In the genomic region with DNA sequence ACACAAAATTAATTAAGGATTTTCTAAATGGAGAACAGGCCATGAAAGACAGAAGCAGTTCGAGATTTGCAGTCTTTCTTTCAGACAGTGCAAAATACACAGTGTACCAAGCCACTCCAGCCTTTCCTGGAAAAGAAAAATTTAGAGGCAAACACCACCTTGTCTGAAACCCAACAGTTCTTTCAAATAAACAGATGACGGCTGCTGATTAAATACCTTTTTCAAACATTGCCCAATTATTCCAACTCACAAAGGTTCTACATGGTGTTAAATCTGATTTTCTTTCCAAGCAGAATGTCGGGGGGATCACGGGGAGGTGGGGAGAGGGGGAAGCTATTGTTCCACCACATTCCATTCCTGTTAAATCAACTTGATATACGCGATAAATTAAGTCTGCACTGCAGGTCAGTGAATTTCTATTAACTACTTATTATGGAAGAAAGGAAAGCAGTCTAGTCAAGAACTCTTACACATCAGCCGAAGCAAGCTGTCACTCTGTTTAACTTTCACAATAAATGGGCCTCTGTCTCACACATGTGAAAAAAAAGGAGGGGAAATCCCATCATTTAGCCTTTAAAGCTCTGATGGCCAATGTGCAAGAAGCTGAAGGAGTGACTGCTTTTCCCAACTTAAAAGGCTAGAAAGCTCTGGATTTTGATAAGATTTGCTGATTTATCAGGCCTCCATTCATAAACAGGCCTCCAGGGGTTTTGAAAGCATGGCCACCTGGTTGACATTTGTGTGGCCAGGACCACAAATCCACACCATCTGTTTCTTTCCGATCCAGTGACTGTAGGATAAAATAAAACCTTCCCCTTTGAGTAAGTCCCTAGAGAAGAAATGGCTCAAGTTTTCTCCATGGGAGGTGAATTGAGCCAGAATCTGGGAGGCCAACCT, we compare ENCODE assay signal across 8 mouse cellular contexts.
DNase-seq lines count a peak whose midpoint lies in the region; ATAC-seq and TF ChIP-seq lines count a peak whose summit lies in the region.
"Had no signal": no experiment of that assay in that cellular context is flagged by ENCODE, and none has a peak within 500 bp of the region (broad histone marks: within the 10 kb centered on the region; RNA-seq: fewer than 3 reads in every experiment).

No protein-coding gene starts in this region.

- H3K36me3 ChIP-seq in hindbrain, embryonic 13.5 days = no peaks in the 10 kb centered on the region
- H3K36me3 ChIP-seq in midbrain, postnatal 0 days (ENCODE audit: insufficient read depth, low read length) = no peaks in the 10 kb centered on the region
- H3K36me3 ChIP-seq in heart, adult 2 months (ENCODE audit: control insufficient read depth, insufficient read depth, low read length) = no peaks in the 10 kb centered on the region
- H3K36me3 ChIP-seq: liver, embryonic 13.5 days had no signal

- no peak for TF ChIP-seq CTCF in midbrain, postnatal 0 days (IDR thresholded peaks at IDR 0.05)
- no peak for TF ChIP-seq CTCF in heart, adult 2 months (IDR thresholded peaks at IDR 0.05)

- H3K4me3 ChIP-seq in hindbrain, embryonic 13.5 days = no peak overlapping the region; the same call in 1 of the 2 replicates
- H3K4me3 ChIP-seq in midbrain, postnatal 0 days (ENCODE audit: low read depth, low read length) = no peak overlapping the region
- H3K4me3 ChIP-seq in heart, adult 2 months = no peak overlapping the region
- H3K4me3 ChIP-seq: liver, embryonic 13.5 days had no signal

- peak; percentile 24 for DNase-seq in brain, embryonic 18.5 days (ENCODE audit: low read depth, low spot score)
- DNase-seq in embryo, embryonic 9.5 days (ENCODE audit: extremely low spot score) = peak; percentile 53
- peak; percentile 64 for DNase-seq in midbrain, postnatal 0 days (ENCODE audit: low spot score)
- DNase-seq in heart, adult 2 months = no peak
- no peak for DNase-seq in left cerebral cortex, adult 18-20 months (ENCODE audit: low spot score in 2 of 2)
- DNase-seq: liver, embryonic 13.5 days had no signal

- WGBS in hindbrain, embryonic 13.5 days = 3% methylated on average over 8 of the region's 8 CpGs
- WGBS in midbrain, postnatal 0 days = 13% methylated on average over 8 of the region's 8 CpGs
- 32% methylated on average over 8 of the region's 8 CpGs for WGBS in heart, adult 2 months

- peaks cover 24% of the 10 kb centered on the region for H3K4me1 ChIP-seq in hindbrain, embryonic 13.5 days (replicated peaks)
- peaks cover 3% of the 10 kb centered on the region; the same call in 1 of the 2 replicates for H3K4me1 ChIP-seq in midbrain, postnatal 0 days (ENCODE audit: insufficient read depth, low read length)
- no peaks in the 10 kb centered on the region for H3K4me1 ChIP-seq in heart, adult 2 months (ENCODE audit: control insufficient read depth, insufficient read depth, low read length)
- H3K4me1 ChIP-seq: liver, embryonic 13.5 days had no signal

- no peak for TF ChIP-seq POLR2A in heart, adult 2 months (IDR thresholded peaks at IDR 0.05; ENCODE audit: insufficient read depth, low read depth, low read length)

- TF ChIP-seq EP300 in heart, adult 2 months (IDR thresholded peaks at IDR 0.05; ENCODE audit: insufficient read depth, low read depth, low read length) = no peak

- ATAC-seq in hindbrain, embryonic 13.5 days (ENCODE audit: low FRiP score) = peak; percentile 54
- no peak for ATAC-seq in midbrain, postnatal 0 days (ENCODE audit: low FRiP score)
- no peak for ATAC-seq in megakaryocyte, adult 5-6 weeks (ENCODE audit: poor library complexity, severe bottlenecking)

- peak overlapping the region; percentile 66 for H3K27ac ChIP-seq in hindbrain, embryonic 13.5 days
- H3K27ac ChIP-seq in midbrain, postnatal 0 days (ENCODE audit: low read depth, low read length) = no peak overlapping the region
- no peak overlapping the region for H3K27ac ChIP-seq in heart, adult 2 months
- H3K27ac ChIP-seq: liver, embryonic 13.5 days had no signal

- 0 out of 2 replicates have a peak overlapping the region, but pooled peaks have one; percentile 2 for H3K9ac ChIP-seq in hindbrain, embryonic 13.5 days
- no peak overlapping the region for H3K9ac ChIP-seq in midbrain, postnatal 0 days (replicated peaks; ENCODE audit: low read length, poor library complexity, severe bottlenecking)
- no peak overlapping the region for H3K9ac ChIP-seq in heart, adult 2 months (ENCODE audit: low read depth, low read length)
- H3K9ac ChIP-seq: liver, embryonic 13.5 days had no signal

- H3K9me3 ChIP-seq in hindbrain, embryonic 13.5 days = no peaks in the 10 kb centered on the region
- no peaks in the 10 kb centered on the region for H3K9me3 ChIP-seq in midbrain, postnatal 0 days (ENCODE audit: low read length)
- H3K9me3 ChIP-seq: liver, embryonic 13.5 days had no signal

- H3K27me3 ChIP-seq in hindbrain, embryonic 13.5 days = no peaks in the 10 kb centered on the region
- H3K27me3 ChIP-seq in midbrain, postnatal 0 days (ENCODE audit: insufficient read depth, low read length) = no peaks in the 10 kb centered on the region
- H3K27me3 ChIP-seq in heart, adult 2 months (ENCODE audit: control insufficient read depth, insufficient read depth, low read length) = no peaks in the 10 kb centered on the region
- H3K27me3 ChIP-seq: liver, embryonic 13.5 days had no signal

- H3K79me2 ChIP-seq in heart, adult 2 months (replicated peaks; ENCODE audit: control insufficient read depth, insufficient read depth, low read length) = no peaks in the 10 kb centered on the region

- intact Hi-C loops in heart, adult 2 months (cut with DNase I) = no loop called here

- peak overlapping the region; percentile 42 for H3K4me2 ChIP-seq in hindbrain, embryonic 13.5 days
- H3K4me2 ChIP-seq in midbrain, postnatal 0 days (ENCODE audit: low read depth, low read length, poor library complexity, severe bottlenecking) = no peak overlapping the region; the same call in 1 of the 2 replicates
- H3K4me2 ChIP-seq: liver, embryonic 13.5 days had no signal

Comparison
In these comparisons a context has a peak if more than half of its experiments do, and no peak if none do; other contexts are left out.
1. DNase-seq: peak in brain, embryonic 18.5 days (single experiment), embryo, embryonic 9.5 days (single experiment) and midbrain, postnatal 0 days (single experiment); none in heart, adult 2 months (0 of 2) and left cerebral cortex, adult 18-20 months (0 of 2).